Mouse (Mus musculus): Measurements from ENCODE around the gene Gngt2. TPM values are rescaled to one million over a fixed set of nuclear protein-coding genes. Genes with fewer than 3 reads are reported as not detected.

Gngt2 gene
- 8.9 and 13.1 TPM in 2 replicates for polyA plus RNA-seq (2016; fragmentation: Nextera tagmentation; extraction: Ambion mirVana)

GRCm38 (mm10) chr11:95837059-95837458 is at the start of gene Gngt2:
Gene Gngt2 (plus strand): TSS chr11:95837216.
- 70% methylated on average over 10 of the region's 10 CpGs for WGBS
- no peaks in the 10 kb centered on the region for H3K36me3 ChIP-seq
- ATAC-seq (ENCODE audit: insufficient number of reproducible peaks, insufficient read depth, low FRiP score, low TSS enrichment), result no peak
- peaks cover 66% of the 10 kb centered on the region for H3K27me3 ChIP-seq
- no peak within 1 kb of the TSS for H3K9ac ChIP-seq
- H3K4me1 ChIP-seq, result peaks cover 33% of the 10 kb centered on the region
- 0 out of 2 replicates have a peak within 1 kb of the TSS, but pooled peaks have one; percentile 13 for H3K27ac ChIP-seq
- no peak within 1 kb of the TSS for H3K4me2 ChIP-seq (replicated peaks)
- H3K9me3 ChIP-seq, result no peaks in the 10 kb centered on the region
- H3K4me3 ChIP-seq, result no peak within 1 kb of the TSS

GRCm38 (mm10) chr11:95789451-95789891 is 47.5 kb upstream of the Gngt2 start:
- no peak overlapping the region for H3K27ac ChIP-seq
- H3K9me3 ChIP-seq, result no peaks in the 10 kb centered on the region
- WGBS, result 83% methylated on average over 8 of the region's 8 CpGs
- H3K9ac ChIP-seq, result no peak overlapping the region
- H3K4me1 ChIP-seq, result no peaks in the 10 kb centered on the region
- H3K4me2 ChIP-seq (replicated peaks), result no peak overlapping the region
- H3K27me3 ChIP-seq, result 0 out of 2 replicates have a peak, but pooled peaks cover 5% of the 10 kb centered on the region
- ATAC-seq (ENCODE audit: insufficient number of reproducible peaks, insufficient read depth, low FRiP score, low TSS enrichment), result no peak
- H3K4me3 ChIP-seq, result no peak overlapping the region
- H3K36me3 ChIP-seq, result no peaks in the 10 kb centered on the region

- Histone ChIP-seq H3K36me3 (no peaks in the 10 kb centered on the region), H3K9me3 (no peaks in the 10 kb centered on the region), H3K4me1 (peaks cover 6% of the 10 kb centered on the region; the same call in 1 of the 2 replicates), H3K27me3 (peaks cover 12% of the 10 kb centered on the region), H3K4me3 (no peak overlapping the region), H3K4me2 (replicated peaks) (no peak overlapping the region), H3K9ac (no peak overlapping the region), H3K27ac (no peak overlapping the region)
- ATAC-seq (ENCODE audit: insufficient number of reproducible peaks, insufficient read depth, low FRiP score, low TSS enrichment), result no peak
- WGBS, result 84% methylated on average over 13 of the region's 13 CpGs
These were observed 45.2 kb upstream of the Gngt2 start for GRCm38 (mm10) chr11:95791787-95792186.

- Histone ChIP-seq H3K27me3 (peaks cover 21% of the 10 kb centered on the region), H3K9ac (no peak overlapping the region), H3K36me3 (no peaks in the 10 kb centered on the region), H3K27ac (no peak overlapping the region), H3K9me3 (no peaks in the 10 kb centered on the region), H3K4me3 (no peak overlapping the region), H3K4me2 (replicated peaks) (no peak overlapping the region), H3K4me1 (peaks cover 9% of the 10 kb centered on the region; the same call in 1 of the 2 replicates)
- 90% methylated on average over 8 of the region's 8 CpGs for WGBS
- no peak for ATAC-seq (ENCODE audit: insufficient number of reproducible peaks, insufficient read depth, low FRiP score, low TSS enrichment)
These were observed 44.0 kb upstream of the Gngt2 start for GRCm38 (mm10) chr11:95792950-95793509.

- no peak overlapping the region for H3K4me2 ChIP-seq (replicated peaks)
- H3K9ac ChIP-seq, result no peak overlapping the region
- no peaks in the 10 kb centered on the region for H3K36me3 ChIP-seq
- ATAC-seq (ENCODE audit: insufficient number of reproducible peaks, insufficient read depth, low FRiP score, low TSS enrichment), result no peak
- H3K27ac ChIP-seq, result no peak overlapping the region
- no peak overlapping the region for H3K4me3 ChIP-seq
- 56% methylated on average over 5 of the region's 5 CpGs for WGBS
- no peaks in the 10 kb centered on the region for H3K9me3 ChIP-seq
- peaks cover 21% of the 10 kb centered on the region for H3K27me3 ChIP-seq
- H3K4me1 ChIP-seq, result peaks cover 9% of the 10 kb centered on the region; the same call in 1 of the 2 replicates
These were observed 42.8 kb upstream of the Gngt2 start for GRCm38 (mm10) chr11:95794201-95794600.

GRCm38 (mm10) chr11:95795582-95795981 is 41.4 kb upstream of the Gngt2 start:
- Histone ChIP-seq H3K9ac (no peak overlapping the region), H3K27me3 (peaks cover 21% of the 10 kb centered on the region), H3K4me1 (peaks cover 9% of the 10 kb centered on the region; the same call in 1 of the 2 replicates), H3K4me3 (no peak overlapping the region), H3K27ac (no peak overlapping the region), H3K9me3 (no peaks in the 10 kb centered on the region), H3K4me2 (replicated peaks) (no peak overlapping the region), H3K36me3 (no peaks in the 10 kb centered on the region)
- 45% methylated on average over 5 of the region's 5 CpGs for WGBS
- ATAC-seq (ENCODE audit: insufficient number of reproducible peaks, insufficient read depth, low FRiP score, low TSS enrichment), result no peak

- Histone ChIP-seq H3K36me3 (no peaks in the 10 kb centered on the region), H3K9ac (no peak overlapping the region)
These were observed 32.0 kb upstream of the Gngt2 start for GRCm38 (mm10) chr11:95805010-95805409.

GRCm38 (mm10) chr11:95805527-95805926 is 31.5 kb upstream of the Gngt2 start:
- Histone ChIP-seq H3K9me3 (peaks cover 6% of the 10 kb centered on the region), H3K4me1 (no peaks in the 10 kb centered on the region), H3K9ac (no peak overlapping the region), H3K36me3 (no peaks in the 10 kb centered on the region), H3K4me3 (no peak overlapping the region), H3K4me2 (replicated peaks) (no peak overlapping the region), H3K27ac (no peak overlapping the region), H3K27me3 (no peaks in the 10 kb centered on the region)
- no peak for ATAC-seq (ENCODE audit: insufficient number of reproducible peaks, insufficient read depth, low FRiP score, low TSS enrichment)
- WGBS, result 40% methylated on average over 3 of the region's 3 CpGs

More at GRCm38 (mm10) chr11:95805010-95805409, 32.0 kb upstream of the Gngt2 start:
- Histone ChIP-seq H3K4me3 (no peak overlapping the region), H3K4me1 (no peaks in the 10 kb centered on the region), H3K9me3 (peaks cover 6% of the 10 kb centered on the region), H3K27ac (no peak overlapping the region), H3K4me2 (replicated peaks) (no peak overlapping the region), H3K27me3 (no peaks in the 10 kb centered on the region)
- WGBS, result 72% methylated on average over 5 of the region's 5 CpGs
- ATAC-seq (ENCODE audit: insufficient number of reproducible peaks, insufficient read depth, low FRiP score, low TSS enrichment), result no peak

GRCm38 (mm10) chr11:95807884-95808283 is 29.1 kb upstream of the Gngt2 start:
- H3K27ac ChIP-seq, result no peak overlapping the region
- H3K27me3 ChIP-seq, result no peaks in the 10 kb centered on the region
- H3K4me2 ChIP-seq (replicated peaks), result no peak overlapping the region
- no peak overlapping the region for H3K4me3 ChIP-seq
- H3K9ac ChIP-seq, result no peak overlapping the region
- 91% methylated on average over 5 of the region's 5 CpGs for WGBS
- no peaks in the 10 kb centered on the region for H3K4me1 ChIP-seq
- H3K36me3 ChIP-seq, result no peaks in the 10 kb centered on the region
- peaks cover 6% of the 10 kb centered on the region for H3K9me3 ChIP-seq
- no peak for ATAC-seq (ENCODE audit: insufficient number of reproducible peaks, insufficient read depth, low FRiP score, low TSS enrichment)

GRCm38 (mm10) chr11:95808448-95809011 is 28.5 kb upstream of the Gngt2 start:
- Histone ChIP-seq H3K4me3 (no peak overlapping the region), H3K27ac (no peak overlapping the region), H3K9ac (no peak overlapping the region), H3K4me2 (replicated peaks) (no peak overlapping the region), H3K36me3 (no peaks in the 10 kb centered on the region), H3K27me3 (no peaks in the 10 kb centered on the region), H3K9me3 (peaks cover 6% of the 10 kb centered on the region), H3K4me1 (no peaks in the 10 kb centered on the region)
- ATAC-seq (ENCODE audit: insufficient number of reproducible peaks, insufficient read depth, low FRiP score, low TSS enrichment), result no peak
- WGBS, result 78% methylated on average over 5 of the region's 5 CpGs

GRCm38 (mm10) chr11:95809603-95810002 is 27.4 kb upstream of the Gngt2 start:
- no peak for ATAC-seq (ENCODE audit: insufficient number of reproducible peaks, insufficient read depth, low FRiP score, low TSS enrichment)
- no peak overlapping the region for H3K27ac ChIP-seq
- H3K9ac ChIP-seq, result no peak overlapping the region
- H3K4me2 ChIP-seq (replicated peaks), result no peak overlapping the region
- WGBS, result 53% methylated on average over 5 of the region's 5 CpGs
- no peaks in the 10 kb centered on the region for H3K4me1 ChIP-seq
- H3K36me3 ChIP-seq, result no peaks in the 10 kb centered on the region
- H3K9me3 ChIP-seq, result peaks cover 6% of the 10 kb centered on the region
- no peak overlapping the region for H3K4me3 ChIP-seq
- H3K27me3 ChIP-seq, result no peaks in the 10 kb centered on the region

- ATAC-seq (ENCODE audit: insufficient number of reproducible peaks, insufficient read depth, low FRiP score, low TSS enrichment), result no peak
- Histone ChIP-seq H3K4me1 (no peaks in the 10 kb centered on the region), H3K4me3 (no peak overlapping the region), H3K9ac (no peak overlapping the region), H3K4me2 (replicated peaks) (no peak overlapping the region), H3K27me3 (no peaks in the 10 kb centered on the region), H3K36me3 (no peaks in the 10 kb centered on the region), H3K27ac (no peak overlapping the region), H3K9me3 (peaks cover 6% of the 10 kb centered on the region)
- WGBS, result 54% methylated on average over 7 of the region's 7 CpGs
These were observed 26.2 kb upstream of the Gngt2 start for GRCm38 (mm10) chr11:95810828-95811227.

Measured in embryonic facial prominence, embryonic 12.5 days (tissue).